Mouse (Mus musculus): ENCODE measurements at regions not wholly inside any gene's neighbourhood (a gene's known extent, or its start where the extent isn't known, plus 50 kb on each side); places are given as distances from the start of the nearest gene placed in this dataset.

DNA sequence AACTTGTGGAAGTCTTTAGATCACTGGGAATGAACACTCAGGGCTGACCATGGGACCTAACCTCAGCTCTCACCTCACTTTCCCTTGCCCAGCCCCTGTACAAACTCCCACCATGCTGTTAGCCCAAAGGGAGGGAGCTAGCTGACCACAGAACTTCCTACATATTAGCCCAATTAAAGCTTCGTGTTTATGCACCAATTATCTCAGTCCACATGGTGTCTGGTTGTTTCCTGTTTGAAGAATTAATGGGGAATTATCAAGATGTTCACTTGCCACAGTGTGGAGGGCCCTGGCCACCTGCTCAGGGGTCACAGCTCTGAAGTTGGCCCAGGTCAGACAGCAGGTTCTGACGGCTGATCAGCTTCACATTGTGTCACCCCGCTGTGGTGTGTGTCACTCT is 402.5 kb downstream of the Matn1 start:
- in situ Hi-C loops (cut with MboI; ENCODE audit: low pct_ligation_motif_present, low pct_unique_long_range_greater_than_20kb, low sequenced_read_pairs), result no loop called here
- H3K4me1 ChIP-seq (ENCODE audit: control insufficient read depth in 1 of 2, insufficient read depth in 2 of 2), result peaks cover 0 to 9% of the 10 kb centered on the region in 2 experiments; a peak in 2 of 4 replicates
- no peak overlapping the region for H3K9ac ChIP-seq (ENCODE audit: insufficient read depth, low read depth)
- no peak for TF ChIP-seq UBTF (IDR thresholded peaks at IDR 0.05; ENCODE audit: low read depth, low read length)
- no peak for TF ChIP-seq RCOR1 (conservative IDR thresholded peaks at IDR 0.05; ENCODE audit: low read depth, low read length)
- H3K4me3 ChIP-seq (replicated peaks in 1 of 3; ENCODE audit: low read depth in 2 of 3, low read length in 2 of 3, poor library complexity in 1 of 3), result no peak overlapping the region
- H3K4me2 ChIP-seq (ENCODE audit: insufficient read depth, low read depth, poor library complexity, severe bottlenecking), result no peak overlapping the region
- dilution Hi-C loops (cut with MboI; ENCODE audit: extremely low pct_ligation_motif_present, extremely low pct_unique_long_range_greater_than_20kb, low sequenced_read_pairs), result no loop called here
- peaks cover 50% of the 10 kb centered on the region for H3K27me3 ChIP-seq (replicated peaks)
- DNase-seq (ENCODE audit: extremely low read depth), result no peak
- no peak overlapping the region for H3K27ac ChIP-seq (ENCODE audit: insufficient read depth, low read depth)
- no peaks in the 10 kb centered on the region for H3K79me2 ChIP-seq (replicated peaks; ENCODE audit: control insufficient read depth, extremely low read depth, insufficient read depth, poor library complexity, severe bottlenecking)
- no peaks in the 10 kb centered on the region for H3K9me3 ChIP-seq (replicated peaks; ENCODE audit: low read length)
- no peaks in the 10 kb centered on the region for H3K36me3 ChIP-seq (replicated peaks in 1 of 2; ENCODE audit: control insufficient read depth in 1 of 2, insufficient read depth in 1 of 2, low read length in 1 of 2)

DNA sequence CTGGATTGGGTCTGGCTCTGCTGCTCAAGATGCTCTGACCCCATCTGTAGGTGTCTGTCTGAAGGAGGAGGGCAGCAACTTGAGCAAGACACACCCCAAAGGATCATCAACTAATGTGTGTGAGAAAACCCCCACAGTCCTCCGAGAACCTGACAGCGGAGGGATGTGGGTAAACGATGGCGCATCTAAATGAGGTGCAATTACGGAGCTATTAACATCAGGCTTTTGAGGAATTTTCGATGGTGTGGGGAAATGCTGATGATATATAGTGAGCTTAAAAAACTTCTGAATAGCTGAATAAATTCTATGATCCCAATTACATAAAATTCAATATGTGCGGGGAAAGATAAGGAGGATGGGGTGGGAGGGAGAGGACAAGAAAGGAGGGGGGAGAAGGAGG is 406.1 kb downstream of the Matn1 start:
- Histone ChIP-seq H3K27ac (ENCODE audit: insufficient read depth, low read depth) (no peak overlapping the region), H3K27me3 (replicated peaks) (peaks cover 42% of the 10 kb centered on the region), H3K4me1 (ENCODE audit: control insufficient read depth in 1 of 2, insufficient read depth in 2 of 2) (peaks cover 4 to 14% of the 10 kb centered on the region in 2 experiments), H3K9ac (ENCODE audit: insufficient read depth, low read depth) (no peak overlapping the region), H3K4me3 (replicated peaks in 1 of 3; ENCODE audit: low read depth in 2 of 3, low read length in 2 of 3, poor library complexity in 1 of 3) (no peak overlapping the region), H3K9me3 (replicated peaks; ENCODE audit: low read length) (no peaks in the 10 kb centered on the region), H3K79me2 (replicated peaks; ENCODE audit: control insufficient read depth, extremely low read depth, insufficient read depth, poor library complexity, severe bottlenecking) (no peaks in the 10 kb centered on the region), H3K4me2 (ENCODE audit: insufficient read depth, low read depth, poor library complexity, severe bottlenecking) (no peak overlapping the region), H3K36me3 (replicated peaks in 1 of 2; ENCODE audit: control insufficient read depth in 1 of 2, insufficient read depth in 1 of 2, low read length in 1 of 2) (no peaks in the 10 kb centered on the region)
- in situ Hi-C loops (cut with MboI; ENCODE audit: low pct_ligation_motif_present, low pct_unique_long_range_greater_than_20kb, low sequenced_read_pairs) (loop anchor here (10.0 kb wide), 1 partner anchor 75 kb away; no protein-coding TSS in a partner anchor), dilution Hi-C loops (cut with MboI; ENCODE audit: extremely low pct_ligation_motif_present, extremely low pct_unique_long_range_greater_than_20kb, low sequenced_read_pairs) (no loop called here)
- DNase-seq (ENCODE audit: extremely low read depth), result no peak
- TF ChIP-seq JUN (IDR thresholded peaks at IDR 0.05; ENCODE audit: insufficient read depth, low read depth, low read length) (no peak), NRF1 (IDR thresholded peaks at IDR 0.05; ENCODE audit: low read depth, low read length) (no peak)

DNA sequence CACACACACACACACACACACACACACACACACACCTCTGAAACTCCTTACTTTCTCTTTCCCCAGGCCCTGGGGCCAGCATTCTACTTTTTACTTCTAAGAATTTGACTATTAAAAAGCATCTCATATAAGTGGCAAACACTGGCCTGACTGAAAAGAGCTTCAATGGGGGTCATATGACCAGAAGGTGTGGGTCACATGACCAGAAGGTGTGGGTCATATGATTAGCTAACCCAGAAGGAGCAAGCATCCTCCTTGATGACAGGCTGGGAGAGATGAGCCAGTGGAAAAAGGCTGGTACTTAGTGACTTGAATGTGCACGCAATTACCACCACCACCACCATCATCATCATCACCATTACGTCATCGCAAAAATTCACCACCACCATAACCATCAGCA is 410.7 kb downstream of the Matn1 start:
- dilution Hi-C loops (cut with MboI; ENCODE audit: extremely low pct_ligation_motif_present, extremely low pct_unique_long_range_greater_than_20kb, low sequenced_read_pairs) (no loop called here), in situ Hi-C loops (cut with MboI; ENCODE audit: low pct_ligation_motif_present, low pct_unique_long_range_greater_than_20kb, low sequenced_read_pairs) (loop anchor here (10.0 kb wide), 1 partner anchor 80 kb away; no protein-coding TSS in a partner anchor)
- Histone ChIP-seq H3K79me2 (replicated peaks; ENCODE audit: control insufficient read depth, extremely low read depth, insufficient read depth, poor library complexity, severe bottlenecking) (no peaks in the 10 kb centered on the region), H3K4me2 (ENCODE audit: insufficient read depth, low read depth, poor library complexity, severe bottlenecking) (peak overlapping the region; percentile 47; the same call in 1 of the 2 replicates), H3K9me3 (replicated peaks; ENCODE audit: low read length) (no peaks in the 10 kb centered on the region), H3K9ac (ENCODE audit: insufficient read depth, low read depth) (no peak overlapping the region), H3K27me3 (replicated peaks) (peaks cover 29% of the 10 kb centered on the region), H3K4me3 (replicated peaks in 1 of 3; ENCODE audit: low read depth in 2 of 3, low read length in 2 of 3, poor library complexity in 1 of 3) (peak overlapping the region in 1 of 3 experiments; percentile 55), H3K36me3 (replicated peaks in 1 of 2; ENCODE audit: control insufficient read depth in 1 of 2, insufficient read depth in 1 of 2, low read length in 1 of 2) (no peaks in the 10 kb centered on the region), H3K27ac (ENCODE audit: insufficient read depth, low read depth) (peak overlapping the region; percentile 81), H3K4me1 (ENCODE audit: control insufficient read depth in 1 of 2, insufficient read depth in 2 of 2) (peaks cover 11 to 33% of the 10 kb centered on the region in 2 experiments)
- no peak for DNase-seq (ENCODE audit: extremely low read depth)
- TF ChIP-seq TCF12 (IDR thresholded peaks at IDR 0.05; ENCODE audit: low read depth, low read length), result no peak
- peak; percentile 30; the same call in 1 of the 2 replicates for TF ChIP-seq BHLHE40 (IDR thresholded peaks at IDR 0.05; ENCODE audit: low read depth, low read length)
- no peak for TF ChIP-seq ETS1 (conservative IDR thresholded peaks at IDR 0.05; ENCODE audit: low read depth, low read length)
- 0 out of 2 replicates have a peak, but pooled peaks have one; percentile 6 for TF ChIP-seq MXI1 (IDR thresholded peaks at IDR 0.05; ENCODE audit: low read depth, low read length)
- TF ChIP-seq SIN3A (IDR thresholded peaks at IDR 0.05; ENCODE audit: low read length), result no peak
- TF ChIP-seq MAZ (IDR thresholded peaks at IDR 0.05; ENCODE audit: low read depth, low read length), result no peak
- TF ChIP-seq NRF1 (IDR thresholded peaks at IDR 0.05; ENCODE audit: low read depth, low read length), result no peak
- no peak for TF ChIP-seq CTCF (conservative IDR thresholded peaks at IDR 0.05 in 1 of 2, IDR thresholded peaks at IDR 0.05 in 1 of 2; ENCODE audit: low read depth in 2 of 2, low read length in 2 of 2)
- no peak for TF ChIP-seq ZC3H11A (IDR thresholded peaks at IDR 0.05; ENCODE audit: low read depth, low read length)
- TF ChIP-seq UBTF (IDR thresholded peaks at IDR 0.05; ENCODE audit: low read depth, low read length), result no peak
- no peak for TF ChIP-seq CHD1 (IDR thresholded peaks at IDR 0.05; ENCODE audit: low read depth, low read length)
- TF ChIP-seq MEF2A (IDR thresholded peaks at IDR 0.05; ENCODE audit: borderline replicate concordance, low read depth, low read length), result no peak
- no peak for TF ChIP-seq ELF1 (IDR thresholded peaks at IDR 0.05; ENCODE audit: low read depth, low read length)
- TF ChIP-seq MAX (IDR thresholded peaks at IDR 0.05; ENCODE audit: low read length), result peak; percentile 58; the same call in 1 of the 2 replicates
- peak; percentile 89 for TF ChIP-seq USF2 (conservative IDR thresholded peaks at IDR 0.05; ENCODE audit: low read depth, low read length)
- TF ChIP-seq ZKSCAN1 (IDR thresholded peaks at IDR 0.05; ENCODE audit: borderline replicate concordance, low read depth, low read length), result no peak
- no peak for TF ChIP-seq E2F4 (IDR thresholded peaks at IDR 0.05; ENCODE audit: insufficient replicate concordance, low read depth, low read length)
- no peak for TF ChIP-seq NELFE (IDR thresholded peaks at IDR 0.05; ENCODE audit: low read depth, low read length)
- no peak for TF ChIP-seq MYC (IDR thresholded peaks at IDR 0.05; ENCODE audit: low read depth, low read length)
- peak; percentile 81 for TF ChIP-seq USF1 (IDR thresholded peaks at IDR 0.05; ENCODE audit: low read depth, low read length)

Measured in CH12.LX (cell line).